Mouse (Mus musculus) megakaryocyte, adult 5-6 weeks (primary cell): Measurements from ENCODE around the gene Dync1i2. TPM values are rescaled to one million over a fixed set of nuclear protein-coding genes. Genes with fewer than 3 reads are reported as not detected.

Experiments
- ATAC-seq: 2 replicates; pipeline ENCODE4 v1.8.0; 2016; ENCODE audit warnings: mild to moderate bottlenecking, inconsistent platforms; ENCODE audit not compliant: poor library complexity, severe bottlenecking
- total RNA-seq, 2 experiments: library from RNA; stranded (forward) in 1 of 2; stranded (reverse) in 1 of 2; fragments of 153-499, 151-499 nt in 1 of 2; fragments of 221-1000, 200-1000 nt in 1 of 2; gene quantifications; 2 replicates each; pipeline versions ENCODE4 v1.2.3 to v1.2.4; 2015 to 2017

The Dync1i2 gene
- total RNA-seq (2015) (119 and 139 TPM in 2 replicates), total RNA-seq (2017) (126 TPM in 2 replicates)

- ATAC-seq: peak; percentile 99
These were observed at the start of gene Dync1i2 for GRCm38 (mm10) chr2:71211591-71212359. TSS of gene Dync1i2 (plus strand) at chr2:71211706.

GRCm38 (mm10) chr2:71162831-71163621 lies 48.5 kb upstream of the Dync1i2 start:
- ATAC-seq: no peak

GRCm38 (mm10) chr2:71167211-71167610 lies 44.3 kb upstream of the Dync1i2 start:
- no peak for ATAC-seq

GRCm38 (mm10) chr2:71168461-71169021 lies 43.0 kb upstream of the Dync1i2 start:
- no peak for ATAC-seq

DNA sequence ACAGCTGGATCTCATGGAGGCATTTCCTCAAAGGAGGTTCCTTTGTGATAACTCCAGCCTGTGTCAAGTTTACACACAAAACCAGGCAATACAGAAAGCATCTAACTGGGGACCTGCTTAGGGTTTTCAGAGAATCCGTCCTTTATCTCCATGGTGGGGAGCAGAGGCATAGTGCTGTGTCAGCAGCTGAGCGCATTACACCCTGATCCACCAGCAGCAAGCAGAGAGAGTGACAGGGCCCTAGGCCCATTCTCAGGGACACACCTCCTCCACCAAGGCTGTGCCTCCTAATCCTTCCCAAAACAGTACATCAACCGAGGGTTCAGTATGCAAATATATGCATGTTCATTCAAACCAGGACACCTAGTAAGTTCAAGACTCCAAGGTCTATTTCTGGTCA lies 38.5 kb upstream of the Dync1i2 start:
- no peak for ATAC-seq

DNA sequence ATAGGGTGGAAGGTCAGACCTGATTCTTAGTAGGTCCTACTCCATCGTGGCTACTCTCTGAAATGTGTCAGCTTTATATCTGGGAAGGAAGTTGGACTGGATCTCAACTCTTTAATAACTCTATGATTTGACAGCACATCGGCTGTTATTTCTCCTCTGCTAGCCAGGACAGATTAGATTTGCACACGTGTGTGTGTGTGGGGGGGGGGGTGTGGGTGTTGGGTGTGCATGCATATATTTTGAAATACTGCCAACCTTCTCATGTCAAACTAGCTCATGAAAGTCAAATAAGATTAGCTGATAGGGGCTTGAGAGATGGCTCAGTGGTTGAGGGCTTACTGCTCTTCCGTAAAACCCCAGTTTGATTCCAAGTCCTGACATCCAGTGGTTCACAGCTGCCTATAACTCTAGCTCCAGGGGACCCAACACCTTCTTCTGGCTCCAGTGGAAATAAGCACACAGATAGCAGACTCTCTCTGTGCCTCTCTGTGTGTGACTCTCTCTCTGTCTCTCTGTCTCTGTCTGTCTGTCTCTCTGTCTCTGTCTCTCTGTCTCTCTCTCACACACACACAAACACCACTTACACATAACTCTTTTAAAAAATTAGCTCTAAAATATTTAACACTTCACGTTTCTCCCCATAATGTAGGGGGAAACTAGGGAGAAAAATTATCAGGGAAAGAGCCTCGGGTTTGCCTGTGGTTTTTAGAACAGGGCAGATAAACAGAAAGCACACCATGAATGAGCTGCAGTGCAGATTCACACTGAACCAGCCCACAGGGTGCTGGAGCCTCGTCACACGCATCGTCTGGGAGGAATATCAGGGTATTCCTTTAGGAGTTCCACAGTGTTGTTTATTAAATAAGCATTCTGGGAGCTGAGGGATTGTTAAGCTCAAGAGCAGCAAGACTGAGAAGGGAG lies 34.9 kb upstream of the Dync1i2 start:
- ATAC-seq: no peak

DNA sequence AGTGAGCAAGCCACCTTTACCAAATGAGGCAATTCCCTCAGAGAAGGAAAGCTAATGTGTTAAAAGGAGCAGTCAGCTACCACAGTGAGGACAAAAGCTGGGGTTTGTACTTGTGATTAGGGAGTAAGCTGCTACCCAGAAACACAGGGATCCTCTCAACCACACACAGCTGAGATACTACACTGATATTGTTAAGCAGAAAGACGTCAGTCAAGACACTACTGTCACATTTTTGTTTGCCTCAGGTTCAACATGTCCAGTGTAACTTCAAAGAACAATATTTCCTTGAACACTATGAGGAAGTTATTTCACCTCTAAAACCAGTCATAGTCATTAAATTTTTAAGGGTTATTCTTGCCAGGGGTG lies 34.3 kb upstream of the Dync1i2 start:
- ATAC-seq: no peak

DNA sequence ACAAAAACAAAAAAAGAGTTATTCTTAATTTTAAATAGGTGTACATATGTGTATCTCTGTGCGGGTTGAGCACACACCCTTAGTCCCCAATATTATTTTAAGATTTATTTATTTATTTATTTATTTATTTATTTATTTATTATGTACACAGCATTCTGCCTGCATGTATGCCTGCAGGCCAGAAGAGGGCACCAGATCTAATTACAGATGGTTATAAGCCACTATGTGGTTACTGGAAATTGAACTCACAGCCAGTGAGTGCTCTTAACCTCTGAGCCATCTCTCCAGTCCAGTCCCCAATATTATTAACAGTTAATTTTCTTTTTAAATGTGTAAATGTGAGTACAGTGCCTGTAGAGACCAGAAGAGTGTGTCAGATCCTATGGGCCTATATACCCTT lies 33.7 kb upstream of the Dync1i2 start:
- ATAC-seq: no peak

- ATAC-seq: no peak
These were observed 31.8 kb upstream of the Dync1i2 start for GRCm38 (mm10) chr2:71179716-71180115.

GRCm38 (mm10) chr2:71180566-71181217 lies 30.8 kb upstream of the Dync1i2 start:
- no peak for ATAC-seq

DNA sequence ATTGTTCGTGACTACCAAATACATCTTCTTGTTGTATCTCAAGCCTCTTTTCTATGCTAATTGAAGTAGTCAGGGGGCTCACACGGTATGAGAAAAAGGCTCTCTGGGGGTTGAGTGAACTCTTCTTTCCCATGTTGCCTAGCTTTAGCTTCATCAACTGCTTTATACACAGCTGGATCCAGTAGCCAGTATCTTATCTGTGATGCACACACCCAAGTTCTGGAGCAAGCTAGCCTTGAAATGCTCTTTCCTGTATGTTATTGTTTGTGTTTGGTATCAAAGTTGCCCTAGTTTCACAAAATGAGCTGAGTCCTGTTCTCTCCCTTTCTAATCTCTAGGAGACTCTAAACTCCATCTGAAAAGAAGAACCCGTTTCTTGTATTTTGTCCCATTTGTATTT lies 23.6 kb upstream of the Dync1i2 start:
- no peak for ATAC-seq

- ATAC-seq: no peak
These were observed 22.6 kb upstream of the Dync1i2 start for GRCm38 (mm10) chr2:71188861-71189260.

GRCm38 (mm10) chr2:71191391-71192194 lies 19.9 kb upstream of the Dync1i2 start:
- ATAC-seq: no peak

DNA sequence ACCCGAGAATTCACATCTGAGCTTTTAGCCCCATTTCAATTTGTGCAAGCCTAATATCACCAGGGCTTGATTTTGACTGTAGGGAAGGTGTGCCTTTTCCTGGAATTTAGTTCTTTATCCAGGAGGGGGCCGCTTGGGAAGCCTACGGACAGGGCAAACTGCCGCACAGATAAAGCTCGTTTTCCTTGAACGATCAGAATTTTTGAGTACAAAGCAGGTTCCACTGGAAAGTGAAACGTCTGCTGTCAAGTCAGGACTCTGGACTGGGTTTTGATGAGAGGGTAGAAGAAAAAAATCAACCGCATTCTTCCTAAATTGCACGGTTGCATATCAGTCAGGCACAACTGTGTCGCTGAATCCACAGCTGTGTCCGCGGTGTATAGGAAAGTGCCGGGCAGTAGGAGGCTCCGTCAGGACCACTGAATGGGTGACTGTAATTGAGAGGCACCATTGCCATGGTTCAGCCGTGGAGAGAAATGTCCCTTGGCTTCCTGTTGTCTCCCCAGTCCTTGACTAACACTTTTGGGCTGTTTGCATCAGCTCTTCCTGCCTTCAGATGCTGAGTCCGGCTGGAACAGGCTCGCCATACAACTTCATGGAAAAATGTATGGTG lies 19.2 kb upstream of the Dync1i2 start:
- ATAC-seq: no peak

GRCm38 (mm10) chr2:71194137-71194960 lies 17.2 kb upstream of the Dync1i2 start:
- ATAC-seq: no peak

DNA sequence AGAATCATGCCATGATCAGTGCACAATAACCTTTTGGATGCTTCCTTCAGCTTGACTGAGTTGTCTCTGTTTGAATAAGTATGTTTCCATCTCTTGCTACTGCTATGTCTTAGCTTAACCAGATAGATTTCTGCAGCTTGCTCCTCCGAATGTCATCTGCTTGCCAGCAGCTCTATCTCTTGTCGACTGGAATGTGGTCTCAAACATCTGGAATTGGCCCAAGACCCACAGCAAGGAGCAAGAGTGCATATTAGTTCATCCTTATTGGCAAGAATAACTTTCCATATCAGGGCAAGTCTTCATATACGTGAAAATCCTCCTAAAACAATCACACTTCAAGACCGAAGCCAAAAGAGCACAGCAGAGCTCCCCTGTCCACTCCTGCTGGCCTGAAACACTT lies 14.6 kb upstream of the Dync1i2 start:
- no peak for ATAC-seq

- ATAC-seq: no peak
These were observed 12.6 kb upstream of the Dync1i2 start for GRCm38 (mm10) chr2:71198907-71199306.

DNA sequence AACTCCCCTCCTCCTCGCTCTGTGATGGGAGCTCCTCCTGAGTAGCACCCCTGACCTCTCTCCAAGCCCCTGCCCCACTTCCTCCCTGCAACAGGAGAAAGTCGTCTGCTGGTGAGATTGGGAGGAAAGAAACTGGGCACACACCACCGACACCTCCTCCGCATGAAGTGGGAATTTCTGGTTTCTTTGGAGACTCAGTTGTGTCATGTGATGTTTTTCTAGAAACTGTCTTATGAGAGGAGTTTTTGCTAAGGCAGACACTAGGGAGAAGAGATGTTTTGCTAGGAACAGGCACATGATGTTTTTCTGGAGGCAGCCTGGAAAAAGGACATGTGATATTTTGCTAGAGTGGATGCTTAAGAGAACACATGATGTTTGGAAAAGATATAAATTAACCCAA lies 11.0 kb upstream of the Dync1i2 start:
- ATAC-seq: no peak
